Mouse (Mus musculus) E14TG2a.4 (cell line): ENCODE measurements around the gene Ptprm.
"Not testable (repeated sequence)": the region's sequence is repeated elsewhere in the genome, so short reads cannot be mapped to it uniquely, and the experiment has no call there.

ENCODE experiments used
- H3K27me3 ChIP-seq: 2 replicates; pipeline ENCODE4 v1.6.1; 2014; ENCODE audit warnings: low read length, control low read depth; ENCODE audit not compliant: insufficient read depth
- H3K36me3 ChIP-seq: 2 replicates; pipeline ENCODE4 v1.6.1; 2014; ENCODE audit warnings: low read length, control low read depth; ENCODE audit not compliant: insufficient read depth
- H3K4me1 ChIP-seq: replicated peaks from 2 replicates; pipeline ENCODE4 v1.6.1; 2014; ENCODE audit warnings: low read depth, low read length, control low read depth
- H3K4me3 ChIP-seq: replicated peaks from 2 replicates; pipeline ENCODE4 v1.5.1; 2014; ENCODE audit warnings: mild to moderate bottlenecking, low read length
- H3K9me3 ChIP-seq: 2 replicates; pipeline ENCODE4 v1.6.1; 2014; ENCODE audit warnings: low read length, control low read depth
- CTCF ChIP-seq: conservative IDR thresholded peaks from 2 replicates; pipeline ENCODE4 v1.5.1; 2014; ENCODE audit warnings: low read length
- NANOG ChIP-seq: IDR thresholded peaks from 2 replicates; pipeline ENCODE4 v1.6.1; 2014; ENCODE audit warnings: borderline replicate concordance, low read length, mixed read lengths
- POU5F1 ChIP-seq: IDR thresholded peaks from 2 replicates; pipeline ENCODE4 v1.6.1; 2014; ENCODE audit warnings: low read length, borderline replicate concordance

The Ptprm gene

DNA sequence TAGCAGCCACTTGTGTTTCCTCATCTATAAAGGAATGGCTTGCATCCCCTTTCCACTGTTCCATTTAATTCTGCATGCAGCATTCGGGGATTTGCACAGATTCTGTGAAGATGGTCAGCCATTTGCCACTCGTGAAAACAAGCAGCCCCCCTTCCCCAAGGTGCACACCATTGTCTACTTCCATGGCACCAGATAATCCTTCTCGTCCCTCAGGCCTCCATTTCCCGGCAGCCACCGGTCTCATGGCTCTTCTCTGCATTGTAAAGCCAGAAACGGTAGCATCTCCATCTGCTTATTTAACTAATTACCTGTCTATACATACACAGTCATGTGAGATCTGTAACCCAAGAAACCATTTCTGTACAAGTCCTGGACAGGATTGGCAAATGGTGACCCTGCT is 501.8 kb downstream of the Ptprm start:
- Histone ChIP-seq H3K36me3 (no peaks in the 10 kb centered on the region), H3K9me3 (no peaks in the 10 kb centered on the region), H3K27me3 (no peaks in the 10 kb centered on the region), H3K4me3 (no peak overlapping the region), H3K4me1 (no peaks in the 10 kb centered on the region)
- TF ChIP-seq NANOG (no peak), POU5F1 (no peak), CTCF (no peak)

DNA sequence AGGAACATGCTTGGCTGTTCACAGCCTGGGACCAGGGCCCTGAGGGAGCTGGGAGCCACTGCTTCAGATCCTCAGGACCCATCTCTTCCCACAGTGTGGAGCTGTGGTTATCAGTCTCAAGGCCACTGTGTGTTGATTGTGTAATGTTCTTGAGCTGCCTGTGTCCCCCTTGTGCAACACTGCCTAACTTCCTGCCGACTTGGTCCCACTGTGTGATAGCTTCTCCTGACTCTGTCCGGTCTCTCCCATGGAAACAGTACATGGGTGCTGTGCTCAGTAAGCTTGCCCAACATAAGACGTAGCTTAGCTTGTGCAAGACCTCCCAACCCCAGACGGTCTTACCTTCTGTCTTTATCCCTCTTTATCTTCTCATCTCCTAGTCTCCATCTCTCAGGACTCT is 507.2 kb downstream of the Ptprm start:
- not testable (repeated sequence) for H3K36me3 ChIP-seq, H3K4me3 ChIP-seq, H3K27me3 ChIP-seq, H3K9me3 ChIP-seq, H3K4me1 ChIP-seq

DNA sequence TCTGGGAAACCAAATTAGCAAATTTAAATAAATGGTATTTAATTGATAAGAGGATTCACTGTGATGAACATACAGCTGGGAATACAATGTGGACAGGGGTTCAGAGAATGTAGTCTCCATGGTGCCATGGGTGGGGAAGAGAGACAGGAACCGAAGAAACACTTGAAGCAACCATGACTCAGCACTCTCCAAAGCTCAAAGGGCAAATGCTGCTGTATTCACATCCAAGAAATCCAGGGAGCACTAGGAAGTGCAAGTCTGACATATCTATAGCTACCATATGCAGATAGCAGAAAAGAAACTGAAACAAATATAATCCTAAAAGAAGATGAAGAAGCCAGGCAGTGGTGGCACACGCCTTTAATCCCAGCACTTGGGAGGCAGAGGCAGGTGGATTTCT is 531.9 kb downstream of the Ptprm start:
- H3K36me3 ChIP-seq = no peaks in the 10 kb centered on the region
- TF ChIP-seq POU5F1 (no peak), NANOG (no peak), CTCF (no peak)
- no peak overlapping the region for H3K4me3 ChIP-seq

DNA sequence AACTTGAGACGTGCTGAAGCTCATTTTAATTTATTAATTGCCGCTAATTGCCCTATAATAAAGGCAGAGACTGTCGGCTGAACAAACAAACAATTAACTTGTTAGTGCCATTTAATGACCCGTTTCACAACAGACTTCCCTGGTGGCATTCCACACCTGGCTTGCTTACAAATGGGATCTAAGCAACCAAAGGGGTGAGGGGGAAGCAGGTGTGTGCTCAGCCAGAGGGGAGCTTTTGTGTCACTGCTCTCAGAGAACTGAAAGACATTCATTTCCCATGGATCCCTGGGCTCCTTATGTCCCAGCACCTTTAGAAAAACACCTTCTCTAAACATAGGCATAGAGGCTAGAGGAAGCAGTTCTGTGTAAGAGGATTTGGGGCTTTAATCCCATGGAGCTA is 536.9 kb downstream of the Ptprm start:
- H3K4me3 ChIP-seq = no peak overlapping the region
- TF ChIP-seq NANOG = no peak
- TF ChIP-seq POU5F1 = no peak
- TF ChIP-seq CTCF = no peak
- H3K4me1 ChIP-seq = no peaks in the 10 kb centered on the region
- H3K27me3 ChIP-seq = no peaks in the 10 kb centered on the region; the same call in 1 of the 2 replicates
- no peaks in the 10 kb centered on the region for H3K36me3 ChIP-seq
- no peaks in the 10 kb centered on the region for H3K9me3 ChIP-seq

More for the DNA sequence above, 531.9 kb downstream of the Ptprm start:
- Histone ChIP-seq H3K4me1 (no peaks in the 10 kb centered on the region), H3K9me3 (no peaks in the 10 kb centered on the region), H3K27me3 (no peaks in the 10 kb centered on the region; the same call in 1 of the 2 replicates)

DNA sequence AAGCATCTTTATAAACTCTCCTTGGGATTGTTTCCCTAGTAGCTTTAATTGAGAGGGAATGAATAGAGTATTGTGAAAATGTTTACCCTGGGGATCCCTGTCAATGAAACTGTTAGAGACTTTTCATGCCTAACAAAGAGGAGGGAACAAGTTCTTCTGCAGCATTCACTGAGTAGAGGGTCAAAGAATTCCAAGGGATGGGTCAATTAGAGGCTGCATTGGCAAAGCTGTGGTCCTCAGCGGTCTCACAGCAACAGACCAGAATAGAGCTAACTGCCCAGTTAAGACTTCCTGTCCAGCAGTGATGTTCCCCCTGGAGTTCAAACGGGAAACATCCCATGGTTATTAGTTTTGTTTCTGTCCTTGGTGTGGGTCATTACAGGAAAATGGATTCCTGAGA is 538.3 kb downstream of the Ptprm start:
- Histone ChIP-seq H3K4me3 (no peak overlapping the region), H3K27me3 (no peaks in the 10 kb centered on the region; the same call in 1 of the 2 replicates), H3K4me1 (no peaks in the 10 kb centered on the region), H3K36me3 (no peaks in the 10 kb centered on the region), H3K9me3 (no peaks in the 10 kb centered on the region)
- no peak for TF ChIP-seq NANOG
- no peak for TF ChIP-seq CTCF
- TF ChIP-seq POU5F1 = no peak

DNA sequence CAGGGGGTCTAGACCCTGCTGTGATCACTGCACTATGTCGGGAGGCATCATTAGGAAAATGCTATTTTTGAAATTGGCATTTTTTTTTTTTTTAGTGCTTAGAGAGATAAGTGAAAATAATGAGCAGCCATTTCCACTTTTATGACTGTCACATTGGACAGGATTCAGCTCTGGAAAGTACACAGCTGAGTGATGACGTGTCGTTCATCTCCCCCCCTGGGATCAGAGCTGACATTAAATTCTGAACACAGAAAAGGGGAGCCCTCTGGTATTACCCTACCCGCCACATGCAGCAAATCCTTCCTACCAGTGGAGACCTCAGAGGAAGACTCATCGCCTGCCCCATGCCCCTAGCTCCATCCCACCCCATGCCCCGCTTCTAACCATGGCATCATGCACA is 540.5 kb downstream of the Ptprm start:
- H3K9me3 ChIP-seq = peaks cover 3% of the 10 kb centered on the region; the same call in 1 of the 2 replicates
- TF ChIP-seq NANOG (no peak), CTCF (no peak), POU5F1 (no peak)
- no peak overlapping the region for H3K4me3 ChIP-seq
- no peaks in the 10 kb centered on the region; the same call in 1 of the 2 replicates for H3K27me3 ChIP-seq
- no peaks in the 10 kb centered on the region for H3K36me3 ChIP-seq
- H3K4me1 ChIP-seq = no peaks in the 10 kb centered on the region

DNA sequence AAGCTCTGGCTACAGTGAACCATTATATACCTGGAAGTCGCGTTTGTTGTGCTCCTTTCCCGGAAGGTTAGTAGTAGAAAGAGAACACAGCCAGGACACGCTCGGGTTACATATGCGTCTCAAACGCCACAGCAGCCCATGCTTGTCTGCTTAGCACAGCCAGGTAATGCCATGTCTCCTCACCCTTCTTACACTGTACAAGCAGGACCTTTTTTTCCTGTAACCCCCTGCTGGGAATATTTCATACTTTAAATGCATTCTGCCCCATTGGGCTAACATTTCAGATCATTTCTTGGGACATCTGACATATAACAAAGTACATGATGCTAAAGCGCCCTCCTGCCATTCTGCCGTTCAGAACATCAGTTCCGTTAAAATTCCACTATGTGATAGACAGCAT is 540.9 kb downstream of the Ptprm start:
- no peak for TF ChIP-seq POU5F1
- no peak for TF ChIP-seq CTCF
- TF ChIP-seq NANOG = no peak
- H3K4me1 ChIP-seq = no peaks in the 10 kb centered on the region
- no peaks in the 10 kb centered on the region for H3K36me3 ChIP-seq
- peaks cover 3% of the 10 kb centered on the region; the same call in 1 of the 2 replicates for H3K9me3 ChIP-seq
- no peak overlapping the region for H3K4me3 ChIP-seq
- no peaks in the 10 kb centered on the region; the same call in 1 of the 2 replicates for H3K27me3 ChIP-seq

DNA sequence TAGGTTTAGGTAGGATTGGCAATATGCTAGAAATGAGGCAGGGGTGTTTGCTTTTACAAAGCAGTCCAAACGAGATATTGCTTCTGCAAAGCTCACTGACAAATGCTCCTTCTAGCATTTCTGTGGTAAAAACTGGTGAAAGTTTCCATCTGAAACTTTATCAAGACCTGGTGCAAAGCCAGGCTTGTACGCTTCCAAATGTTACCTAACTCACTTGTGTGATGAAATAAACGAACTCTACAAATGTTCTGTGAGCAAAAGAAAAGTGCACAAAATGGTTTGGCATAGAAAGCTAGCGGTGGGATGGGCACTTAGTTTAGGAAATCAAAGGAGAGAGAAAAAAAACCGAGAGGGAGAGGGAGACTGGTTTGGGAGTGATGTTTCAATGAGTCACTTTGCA is 544.5 kb downstream of the Ptprm start:
- H3K4me3 ChIP-seq = no peak overlapping the region
- no peak for TF ChIP-seq POU5F1
- TF ChIP-seq CTCF = no peak
- no peak for TF ChIP-seq NANOG

DNA sequence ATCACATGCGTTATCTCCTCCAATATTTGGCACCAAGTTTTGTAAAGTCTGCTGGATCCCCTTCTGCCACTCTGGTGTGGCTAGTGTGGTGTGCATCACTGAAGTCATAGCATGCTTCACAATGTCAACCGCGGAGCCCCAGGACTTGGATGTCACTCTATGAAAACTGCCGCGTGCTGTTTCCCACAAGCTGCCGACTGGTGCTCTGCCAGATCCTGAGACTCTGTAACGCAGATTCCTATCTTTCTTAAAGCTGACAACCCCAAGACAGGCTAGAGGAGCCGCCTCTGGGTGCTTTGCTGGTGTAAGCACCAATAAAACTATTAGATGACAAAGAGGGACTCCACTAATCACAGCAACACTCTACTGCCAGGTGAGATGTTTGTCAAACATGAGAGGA is 546.1 kb downstream of the Ptprm start:
- Histone ChIP-seq H3K4me1 (no peaks in the 10 kb centered on the region), H3K27me3 (0 out of 2 replicates have a peak, but pooled peaks cover 2% of the 10 kb centered on the region), H3K36me3 (no peaks in the 10 kb centered on the region), H3K9me3 (peaks cover 3% of the 10 kb centered on the region; the same call in 1 of the 2 replicates), H3K4me3 (no peak overlapping the region)
- no peak for TF ChIP-seq NANOG
- TF ChIP-seq CTCF = no peak
- no peak for TF ChIP-seq POU5F1

More for the DNA sequence above, 544.5 kb downstream of the Ptprm start:
- Histone ChIP-seq H3K4me1 (no peaks in the 10 kb centered on the region), H3K36me3 (no peaks in the 10 kb centered on the region), H3K9me3 (peaks cover 3% of the 10 kb centered on the region; the same call in 1 of the 2 replicates), H3K27me3 (no peaks in the 10 kb centered on the region)
